In the genomic region with DNA sequence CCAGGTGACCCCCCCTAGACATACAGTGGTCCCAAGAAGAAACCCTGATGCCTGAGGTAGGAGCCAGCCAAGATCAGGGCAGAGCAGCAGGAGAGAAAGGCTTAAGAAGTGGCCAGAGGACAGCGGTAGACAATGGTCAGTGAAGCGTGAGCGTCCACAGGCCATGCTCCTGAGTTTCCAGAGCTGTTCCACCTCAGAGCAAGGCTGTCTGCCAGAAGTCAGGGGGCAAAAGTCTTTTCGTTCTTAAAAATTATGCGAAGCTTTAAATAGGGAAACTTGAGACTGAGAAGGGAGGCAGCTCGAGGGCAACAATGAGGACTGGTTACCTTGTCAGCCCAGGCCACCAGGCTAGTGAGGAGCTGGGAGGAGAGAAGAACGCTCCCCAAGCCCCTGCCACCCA, we compare ENCODE assay signal across 19 mouse cellular contexts. TPM values are rescaled to one million over a fixed set of nuclear protein-coding genes. Genes with fewer than 3 reads are reported as not detected.
DNase-seq lines count a peak whose midpoint lies in the region; TF ChIP-seq lines count a peak whose summit lies in the region.
"Had no signal": no experiment of that assay in that cellular context is flagged by ENCODE, and none has a peak within 500 bp of the region (broad histone marks: within the 10 kb centered on the region; RNA-seq: fewer than 3 reads in every experiment).

No protein-coding gene starts in this region.

- peak overlapping the region; percentile 17 for H3K27ac ChIP-seq in kidney, adult 2 months (ENCODE audit: insufficient read depth, low read depth, low read length)
- H3K27ac ChIP-seq: embryonic facial prominence, embryonic 13.5 days; forebrain, embryonic 13.5 days; heart, adult 2 months; hindbrain, embryonic 10.5 days; hindbrain, embryonic 14.5 days had no signal

- TF ChIP-seq CTCF in kidney, adult 2 months (conservative IDR thresholded peaks at IDR 0.05; ENCODE audit: insufficient read depth, insufficient read length, low read depth, low read length): no peak

- TF ChIP-seq POLR2A in kidney, adult 2 months (IDR thresholded peaks at IDR 0.05; ENCODE audit: low read depth, low read length): no peak

- H3K36me3 ChIP-seq in kidney, adult 2 months (ENCODE audit: control insufficient read depth, insufficient read depth, low read length): no peaks in the 10 kb centered on the region

- no peaks in the 10 kb centered on the region for H3K27me3 ChIP-seq in kidney, adult 2 months (replicated peaks; ENCODE audit: control insufficient read depth, insufficient read depth, low read length)
- H3K27me3 ChIP-seq: forebrain, embryonic 13.5 days; heart, embryonic 12.5 days had no signal

- WGBS in kidney, adult 2 months: 49% methylated on average over 7 of the region's 7 CpGs

- DNase-seq in kidney, adult 2 months: peak; percentile 91
- DNase-seq in kidney, adult 9 months: peak; percentile 90
- DNase-seq in kidney, postnatal 10 days: peak; percentile 67
- DNase-seq in adrenal gland, adult 18-20 months (ENCODE audit: low spot score in 2 of 2): no peak
- no peak for DNase-seq in spleen, postnatal 10 days (ENCODE audit: low spot score in 2 of 2)
- DNase-seq in natural killer cell, adult 2 months (ENCODE audit: low spot score in 2 of 2): no peak
- DNase-seq: adrenal gland, adult 8-10 months; adrenal gland, postnatal 36 days; cerebellum, adult 11 months; cerebellum, adult 9-11 months; cerebellum, postnatal 36 days; forebrain, postnatal 0 days; gastrocnemius, postnatal 14 days; heart, adult 2 months had no signal

- peaks cover 27% of the 10 kb centered on the region for H3K4me1 ChIP-seq in kidney, adult 2 months (ENCODE audit: control insufficient read depth, insufficient read depth, low read length)

- no peak overlapping the region for H3K4me3 ChIP-seq in kidney, adult 2 months (ENCODE audit: insufficient read depth, low read depth, low read length)
- H3K4me3 ChIP-seq: embryonic facial prominence, embryonic 13.5 days; forebrain, embryonic 13.5 days; heart, adult 2 months; heart, embryonic 12.5 days; hindbrain, embryonic 10.5 days had no signal

RNA-seq across cellular contexts. Expression of a gene that starts 4.6 kb away (rescaled TPM):
- 19.1 and 22.5 TPM in 2 replicates for polyA plus RNA-seq in kidney, adult 2 months (2012; rRNA removed)
- total RNA-seq in adrenal gland, adult 18-20 months (2021): 1 to 10 TPM; 6.3 to 6.8 TPM

RNA-seq across cellular contexts. Expression of a gene that starts 10.9 kb away (rescaled TPM):
- polyA plus RNA-seq in kidney, adult 2 months (2012; rRNA removed): 0.70 and 0.99 TPM in 2 replicates
- 1 to 10 TPM; 4.2 to 9.4 TPM for total RNA-seq in adrenal gland, adult 18-20 months (2021)

RNA-seq across cellular contexts. Expression of a gene that starts 15.9 kb away (rescaled TPM):
- polyA plus RNA-seq in kidney, adult 2 months (2012; rRNA removed): 10.3 and 10.6 TPM in 2 replicates
- 10 to 100 TPM; 13.9 to 14.3 TPM for total RNA-seq in adrenal gland, adult 18-20 months (2021)

RNA-seq across cellular contexts. Expression of a gene that starts 52.9 kb away (rescaled TPM):
- 19.6 and 23.7 TPM in 2 replicates for polyA plus RNA-seq in kidney, adult 2 months (2012; rRNA removed)
- 10 to 100 TPM; 11.2 to 18.1 TPM for total RNA-seq in adrenal gland, adult 18-20 months (2021)

RNA-seq across cellular contexts. Expression of a gene that starts 54.7 kb away (rescaled TPM):
- polyA plus RNA-seq in kidney, adult 2 months (2012; rRNA removed): 1.7 and 4.6 TPM in 2 replicates
- total RNA-seq in adrenal gland, adult 18-20 months (2021): under 1 TPM; 0.54 to 0.66 TPM
- polyA plus RNA-seq: embryonic facial prominence, embryonic 13.5 days; forebrain, embryonic 13.5 days; forebrain, postnatal 0 days; heart, embryonic 12.5 days; hindbrain, embryonic 14.5 days had no signal

Comparison
In these comparisons a context has a peak if more than half of its experiments do, and no peak if none do; other contexts are left out.
1. DNase-seq: peak in kidney, adult 2 months (single experiment), kidney, adult 9 months (single experiment) and kidney, postnatal 10 days (single experiment); none in adrenal gland, adult 18-20 months (0 of 2), spleen, postnatal 10 days (0 of 2) and natural killer cell, adult 2 months (0 of 2).